Mouse (Mus musculus) left cerebral cortex, postnatal 10 days (tissue): Measurements from ENCODE around the gene Igf2bp3. TPM values are rescaled to one million over a fixed set of nuclear protein-coding genes. Genes with fewer than 3 reads are reported as not detected.

ENCODE experiments used
- DNase-seq, 2 experiments: peaks; one replicate each; pipeline ENCODE4 v3.0.0; 2021 to 2022; ENCODE audit warnings: low spot score in 2 of 2, mixed read lengths in 1 of 2; ENCODE audit errors: extremely low spot score in 1 of 2
- intact Hi-C: fragments of 180-260 bp; cut with DNase I; formaldehyde crosslinking; loops from one replicate; pipeline ENCODE4 v1.15.1; 2025
- total RNA-seq, 2 experiments: library from RNA; stranded (reverse); gene quantifications; 2 replicates each; pipeline ENCODE4 v1.2.3; 2021

Gene Igf2bp3
- total RNA-seq, 2 experiments from 2014 or later = 1.2 TPM

DNA sequence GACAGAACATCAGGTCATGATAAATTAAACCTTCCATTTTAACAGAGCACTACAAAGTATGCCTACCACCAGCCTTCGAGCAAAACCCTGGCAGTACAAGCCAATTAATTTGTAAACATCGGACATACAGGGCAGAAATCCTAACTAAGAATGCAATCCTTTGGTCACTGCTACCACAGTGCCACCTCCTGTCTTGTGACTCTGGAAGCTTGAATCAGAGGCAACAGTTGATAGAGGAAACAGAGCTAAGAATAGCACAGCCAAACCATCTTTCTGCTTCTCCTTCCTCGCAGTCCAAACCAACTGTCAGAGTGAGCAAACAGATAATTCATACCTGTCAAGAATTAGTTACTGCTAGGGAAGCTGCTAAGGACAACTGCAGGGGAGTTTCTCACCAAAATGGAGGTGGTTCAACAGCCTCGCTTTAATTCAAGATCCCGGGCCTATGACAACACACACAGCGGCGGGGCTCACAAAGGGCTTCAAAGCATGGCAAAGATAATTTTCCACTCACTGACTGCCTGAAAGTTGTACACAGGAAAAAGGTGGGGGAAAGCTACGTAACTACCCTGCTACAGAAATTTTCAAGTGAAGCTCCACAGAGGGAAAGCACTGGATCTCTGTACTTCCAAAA lies 6.3 kb downstream of the Igf2bp3 start:
- intact Hi-C loops = loop anchor here (5.0 kb wide), 2 partner anchors 136 to 151 kb away; partner anchors contain the start of gene Malsu1

GRCm38 (mm10) chr6:49206416-49206815 lies 8.3 kb downstream of the Igf2bp3 start:
- intact Hi-C loops = loop anchor here (5.0 kb wide), 2 partner anchors 134 to 149 kb away; partner anchors contain the start of gene Malsu1
- no peak for DNase-seq

More for the DNA sequence above, 6.3 kb downstream of the Igf2bp3 start:
- no peak for DNase-seq

DNA sequence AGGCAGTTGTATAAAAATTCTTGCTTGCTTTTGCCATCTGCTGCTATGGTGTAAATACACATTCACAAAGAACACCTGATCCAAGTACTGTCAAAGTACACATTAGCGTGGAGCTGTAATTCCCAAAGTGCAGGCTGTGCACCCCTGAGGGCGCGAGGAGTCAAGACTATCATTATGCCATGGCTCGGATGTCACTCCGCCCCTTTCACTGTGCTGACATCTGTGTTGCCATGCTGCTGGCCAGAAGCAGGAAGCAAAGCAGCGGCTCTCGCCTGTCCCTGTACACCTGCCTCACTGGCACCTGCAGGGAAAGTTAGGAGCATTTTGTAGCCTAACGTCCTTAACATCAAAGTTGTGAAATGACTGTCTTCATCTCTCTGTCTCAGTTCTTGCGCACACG lies 19.6 kb downstream of the Igf2bp3 start:
- DNase-seq = no peak
- intact Hi-C loops = no loop called here

GRCm38 (mm10) chr6:49194536-49194935 lies 20.2 kb downstream of the Igf2bp3 start:
- intact Hi-C loops = no loop called here
- no peak for DNase-seq

GRCm38 (mm10) chr6:49189363-49189762 lies 25.4 kb downstream of the Igf2bp3 start:
- intact Hi-C loops = no loop called here
- DNase-seq = no peak

DNA sequence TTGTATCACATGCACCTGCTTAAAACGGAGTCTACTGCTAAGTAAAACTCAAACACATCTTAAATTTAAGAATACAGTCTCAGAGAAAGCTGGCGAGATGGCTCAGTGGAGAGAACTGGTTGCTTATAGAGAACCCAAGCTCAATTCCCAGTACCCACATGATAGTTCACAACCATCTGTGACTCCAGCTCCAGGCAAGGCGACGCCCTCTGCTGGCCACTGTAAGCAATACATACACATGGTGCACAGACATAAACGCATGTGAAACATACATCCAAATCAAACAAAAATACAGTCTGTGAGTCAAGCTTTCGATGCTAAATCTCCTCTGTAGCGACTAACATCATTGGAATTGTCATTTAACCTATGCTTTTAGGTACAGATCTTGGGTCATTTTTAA lies 27.5 kb downstream of the Igf2bp3 start:
- intact Hi-C loops = no loop called here
- DNase-seq = no peak

GRCm38 (mm10) chr6:49176018-49176417 lies 38.7 kb downstream of the Igf2bp3 start:
- intact Hi-C loops = no loop called here
- no peak for DNase-seq

DNA sequence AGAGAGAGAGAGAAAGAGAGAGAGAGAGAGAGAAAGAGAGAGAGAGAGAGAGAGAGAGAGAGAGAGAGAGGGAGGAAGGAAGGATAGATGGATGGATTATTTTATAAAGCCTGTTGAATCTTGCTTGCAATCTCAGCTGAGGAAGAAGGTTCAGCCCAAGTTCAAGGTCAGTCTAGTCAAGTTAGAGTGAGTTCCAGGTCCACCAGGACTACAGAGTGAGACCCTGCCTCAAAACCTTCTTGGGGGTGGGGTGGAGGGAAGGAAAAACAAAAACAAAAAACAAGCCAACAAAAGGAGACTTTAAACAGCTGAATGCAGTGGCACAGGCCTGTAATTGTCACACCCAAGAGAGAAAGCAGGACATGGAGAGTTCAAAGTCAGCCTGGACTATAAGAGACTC lies 40.1 kb downstream of the Igf2bp3 start:
- intact Hi-C loops = no loop called here
- DNase-seq = no peak

- intact Hi-C loops = no loop called here
- no peak for DNase-seq
Observed at GRCm38 (mm10) chr6:49173674-49174073, 41.1 kb downstream of the Igf2bp3 start.

DNA sequence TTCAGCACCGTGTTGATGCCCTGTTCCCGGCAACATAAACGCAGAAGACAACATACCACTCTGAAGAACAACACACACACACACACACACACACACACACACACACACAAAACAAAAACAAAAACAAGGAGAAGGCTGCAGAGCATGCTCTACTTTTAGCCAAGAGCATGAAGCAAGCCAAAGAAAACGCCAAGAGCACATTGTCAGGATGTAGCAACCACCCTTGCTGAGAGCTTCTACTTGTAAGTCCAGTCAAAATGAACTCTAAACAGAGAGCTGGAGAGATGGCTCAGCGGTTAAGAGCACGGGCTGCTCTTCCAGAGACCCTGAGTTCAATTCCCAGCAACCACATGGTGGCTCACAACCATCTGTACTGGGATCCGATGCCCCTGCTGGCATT lies 41.5 kb downstream of the Igf2bp3 start:
- DNase-seq = no peak
- intact Hi-C loops = no loop called here

GRCm38 (mm10) chr6:49171216-49171615 lies 43.5 kb downstream of the Igf2bp3 start:
- DNase-seq = no peak
- intact Hi-C loops = no loop called here

- DNase-seq = no peak
- intact Hi-C loops = no loop called here
Observed at GRCm38 (mm10) chr6:49168648-49169047, 46.1 kb downstream of the Igf2bp3 start.

- DNase-seq = peak in 1 of 2 experiments; percentile 10
- intact Hi-C loops = no loop called here
Observed at GRCm38 (mm10) chr6:49167406-49167805, 47.4 kb downstream of the Igf2bp3 start.

DNA sequence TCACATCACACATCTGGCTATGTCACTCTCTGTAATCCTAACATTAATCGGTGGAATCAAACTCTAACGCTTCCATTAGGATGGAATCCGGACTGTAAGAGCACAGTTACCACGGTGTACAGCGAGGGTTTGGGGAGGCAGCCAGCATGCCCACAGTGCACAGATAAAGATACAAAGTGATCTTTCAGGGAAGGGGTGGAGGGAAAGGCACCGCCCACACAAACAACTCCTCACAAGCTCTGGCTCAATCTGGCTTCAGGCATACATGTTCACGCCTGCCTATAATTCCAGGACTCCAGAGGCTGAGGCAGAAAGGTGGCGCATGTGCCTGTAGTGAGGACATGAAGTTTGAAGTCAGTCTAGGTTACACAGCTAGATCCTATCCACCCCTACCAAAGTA lies 48.4 kb downstream of the Igf2bp3 start:
- DNase-seq = no peak
- intact Hi-C loops = no loop called here

DNA sequence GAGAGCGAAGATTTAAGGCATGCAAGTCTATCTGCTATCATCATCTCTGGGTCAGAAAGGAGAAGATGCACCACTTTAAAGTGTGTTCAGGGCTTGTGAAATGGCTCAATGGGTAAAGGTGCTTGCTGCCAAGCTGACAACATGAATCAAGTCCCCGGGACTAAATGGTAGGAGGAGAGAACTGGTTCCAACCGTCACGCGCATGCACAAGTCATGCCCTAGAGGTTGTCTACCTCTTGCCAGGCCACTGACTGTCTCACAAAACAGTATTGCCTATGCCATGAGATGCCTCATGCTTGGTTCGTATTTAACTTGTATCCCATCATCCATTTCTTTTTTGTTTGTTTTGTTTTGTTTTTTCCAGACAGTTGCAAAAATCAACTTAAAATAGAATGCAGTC lies 48.9 kb downstream of the Igf2bp3 start:
- DNase-seq = no peak
- intact Hi-C loops = no loop called here

DNA sequence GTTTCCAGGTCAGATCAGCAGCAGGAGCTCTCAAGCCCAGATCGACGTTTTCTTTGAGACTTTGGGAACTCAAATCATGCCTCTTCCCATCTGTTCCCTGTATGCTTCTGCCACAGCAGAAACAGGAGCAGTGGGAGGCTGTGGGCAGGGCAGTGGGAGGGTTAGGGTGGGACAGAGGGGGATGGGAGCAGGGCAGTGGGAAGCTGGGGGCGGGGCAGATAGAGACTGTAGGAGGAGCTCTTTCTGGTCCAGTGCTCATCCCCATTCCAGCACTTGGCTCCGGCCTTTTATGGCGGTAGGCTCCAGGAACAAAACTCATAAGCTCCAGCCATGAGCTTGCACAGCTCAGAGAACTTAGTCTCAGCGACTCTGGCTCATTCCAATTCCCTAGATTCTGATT lies 49.7 kb downstream of the Igf2bp3 start:
- peak in 1 of 2 experiments; percentile 37 for DNase-seq
- intact Hi-C loops = no loop called here

DNA sequence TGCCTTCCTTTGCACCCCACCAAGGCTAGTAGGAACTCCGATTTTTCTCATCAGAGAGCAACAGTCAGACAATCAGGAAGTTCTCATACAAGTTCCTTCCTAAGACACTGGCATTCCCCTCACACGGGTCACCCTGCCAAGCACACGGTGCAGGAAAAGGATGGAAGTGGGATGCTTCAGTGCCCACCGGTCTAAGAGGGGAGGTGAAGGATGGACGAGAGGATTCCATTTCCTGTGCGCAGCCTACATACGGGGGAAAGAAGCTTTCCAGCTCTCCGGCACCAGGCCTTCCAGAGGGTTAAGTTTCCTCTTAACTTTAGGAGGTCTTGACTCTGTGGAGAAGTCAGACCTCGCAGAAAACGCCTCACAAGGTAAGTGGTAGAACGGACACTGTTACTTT lies 50.1 kb downstream of the Igf2bp3 start:
- no peak for DNase-seq
- intact Hi-C loops = no loop called here

GRCm38 (mm10) chr6:49159971-49160370 lies 54.8 kb downstream of the Igf2bp3 start:
- no peak for DNase-seq
- intact Hi-C loops = no loop called here

- DNase-seq = no peak
- intact Hi-C loops = no loop called here
Observed at GRCm38 (mm10) chr6:49156826-49157175, 58.0 kb downstream of the Igf2bp3 start.

- intact Hi-C loops = no loop called here
- DNase-seq = no peak
Observed at GRCm38 (mm10) chr6:49156170-49156825, 58.5 kb downstream of the Igf2bp3 start.

DNA sequence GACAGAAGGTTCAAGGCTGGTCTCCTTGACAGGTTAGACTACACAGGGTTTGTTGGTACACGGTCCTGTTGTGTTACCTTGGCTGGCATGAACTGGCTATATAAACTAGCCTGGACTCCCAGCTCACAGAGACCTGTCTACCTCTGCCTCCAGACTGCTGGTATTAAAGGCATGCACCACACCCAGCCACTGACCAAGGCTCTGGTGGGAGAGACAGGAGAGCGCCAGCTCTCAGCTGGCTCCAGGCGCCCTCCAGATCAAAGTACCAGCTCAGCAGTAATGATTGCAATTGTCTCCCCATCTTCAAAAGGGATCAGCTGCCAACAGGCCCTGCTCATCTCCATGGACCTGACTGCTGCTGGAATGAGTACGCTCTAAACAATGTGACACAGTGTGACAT lies 63.3 kb downstream of the Igf2bp3 start:
- DNase-seq = no peak

More for the DNA sequence above, 63.3 kb downstream of the Igf2bp3 start:
- intact Hi-C loops = no loop called here
